Mouse (Mus musculus) megakaryocyte-erythroid progenitor cell, adult 5-6 weeks (primary cell): ENCODE data around the gene Gm12184. TPM values are rescaled to one million over a fixed set of nuclear protein-coding genes. Genes with fewer than 3 reads are reported as not detected.
A peak's percentile ranks its signal among the peaks of the same experiment; 100 is the strongest.
"Not testable (repeated sequence)": the region's sequence is repeated elsewhere in the genome, so short reads cannot be mapped to it uniquely, and the experiment has no call there.

Experiments
- ATAC-seq: replicated peaks from 2 replicates; pipeline ENCODE4 v1.8.0; 2016; ENCODE audit warnings: mild to moderate bottlenecking, inconsistent platforms; ENCODE audit not compliant: severe bottlenecking, poor library complexity, low FRiP score, low TSS enrichment
- total RNA-seq, 2 experiments: library from RNA; stranded (forward) in 1 of 2; stranded (reverse) in 1 of 2; fragments of 200-1000, 215-1000 nt in 1 of 2; fragments of >200 nt in 1 of 2; fragmentation: Nextera tagmentation in 1 of 2; gene quantifications; 2 replicates each; pipeline ENCODE4 v1.2.3; 2014 to 2017

The Gm12184 gene
- total RNA-seq, 2 experiments from 2014 or later, result 6.7 to 10.6 TPM

DNA sequence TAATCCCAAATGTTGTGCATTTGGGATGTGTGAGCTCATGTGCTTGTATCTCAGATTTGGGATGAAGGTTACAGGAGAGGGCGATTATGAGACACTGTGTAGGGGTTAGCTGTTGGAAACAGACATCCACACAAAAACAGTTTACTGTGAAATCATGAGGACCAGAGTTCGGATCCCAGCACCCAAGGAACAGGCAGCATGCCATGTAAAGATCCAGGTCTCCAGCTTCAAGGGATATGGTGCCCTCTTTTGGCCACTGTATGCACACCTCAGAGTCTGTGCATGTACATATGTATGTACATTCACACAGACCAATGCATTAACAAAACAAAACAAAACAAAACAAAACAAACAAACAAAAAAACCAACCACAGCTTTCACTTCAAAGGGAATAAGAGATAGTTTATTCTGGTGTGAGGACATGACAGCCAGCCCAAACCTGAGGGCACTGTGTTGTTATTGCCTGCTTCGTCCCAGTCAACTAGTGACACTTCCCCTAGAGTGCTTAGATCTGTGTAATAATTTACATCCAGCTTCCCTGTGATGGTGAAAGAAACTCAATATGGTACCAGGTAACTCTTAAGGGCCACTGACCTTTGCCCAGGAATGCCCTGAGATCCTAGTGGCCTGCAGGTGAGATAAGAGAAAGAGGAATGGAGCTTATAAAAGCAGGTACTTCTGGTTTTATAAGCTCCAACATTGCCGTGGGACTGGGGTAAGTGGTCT, 25.0 kb upstream of the Gm12184 start:
- ATAC-seq, result no peak

DNA sequence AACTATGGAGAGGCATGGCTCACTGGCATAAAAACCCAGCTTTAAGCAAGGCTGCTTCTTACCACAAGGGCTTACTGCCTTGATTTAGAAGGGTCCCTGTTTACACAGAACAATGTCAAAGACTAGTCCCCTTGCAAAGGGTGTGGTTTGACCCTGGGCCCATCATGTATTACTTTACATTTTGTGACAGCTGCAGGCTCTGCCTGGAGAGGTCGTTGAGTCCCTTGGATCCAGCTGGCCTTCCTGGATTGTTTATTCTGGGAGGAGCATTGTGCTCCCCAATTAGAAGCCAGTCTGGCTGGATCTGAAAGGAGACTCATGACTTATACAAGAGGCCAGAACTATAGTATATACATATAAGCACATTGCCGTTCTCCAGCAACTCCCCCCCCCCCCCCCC, 23.8 kb upstream of the Gm12184 start:
- no peak for ATAC-seq

DNA sequence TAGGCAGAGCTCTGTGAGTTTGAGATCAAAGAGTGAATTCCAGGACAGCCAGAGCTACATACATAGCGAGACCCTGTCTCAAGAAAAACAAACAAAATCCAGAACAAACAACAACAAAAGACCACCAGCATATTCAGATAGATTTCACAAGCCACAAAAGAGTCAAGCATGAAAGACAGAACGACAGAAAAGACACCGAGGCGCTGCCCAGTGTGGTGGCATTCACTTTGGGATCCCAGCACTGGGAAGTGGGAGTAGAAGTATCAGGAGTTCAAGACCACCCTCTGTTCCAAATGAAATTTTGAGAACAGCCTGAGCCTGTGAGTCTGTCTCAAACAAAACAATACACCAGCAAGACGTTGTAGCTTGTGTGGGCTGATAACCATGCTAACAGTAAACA, 20.4 kb upstream of the Gm12184 start:
- ATAC-seq, result no peak

DNA sequence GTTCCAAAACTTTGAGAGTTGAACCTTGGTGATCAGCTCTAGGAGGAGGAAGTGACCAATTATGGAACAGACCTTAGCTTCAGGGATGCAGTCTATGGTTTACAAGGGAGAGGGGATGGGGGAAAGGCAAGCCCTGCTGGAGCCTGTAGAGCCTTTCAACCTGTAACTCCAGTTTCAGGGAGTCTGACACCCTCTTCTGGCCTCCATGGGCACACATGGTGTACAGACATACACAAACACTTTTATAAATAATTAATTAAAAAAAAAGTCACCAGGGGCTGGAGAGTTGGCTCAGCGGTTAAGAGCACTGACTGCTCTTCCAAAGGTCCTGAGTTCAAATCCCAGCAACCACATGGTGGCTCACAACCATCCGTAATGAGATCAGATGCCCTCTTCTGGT, 19.9 kb upstream of the Gm12184 start:
- ATAC-seq, result not testable (repeated sequence)

DNA sequence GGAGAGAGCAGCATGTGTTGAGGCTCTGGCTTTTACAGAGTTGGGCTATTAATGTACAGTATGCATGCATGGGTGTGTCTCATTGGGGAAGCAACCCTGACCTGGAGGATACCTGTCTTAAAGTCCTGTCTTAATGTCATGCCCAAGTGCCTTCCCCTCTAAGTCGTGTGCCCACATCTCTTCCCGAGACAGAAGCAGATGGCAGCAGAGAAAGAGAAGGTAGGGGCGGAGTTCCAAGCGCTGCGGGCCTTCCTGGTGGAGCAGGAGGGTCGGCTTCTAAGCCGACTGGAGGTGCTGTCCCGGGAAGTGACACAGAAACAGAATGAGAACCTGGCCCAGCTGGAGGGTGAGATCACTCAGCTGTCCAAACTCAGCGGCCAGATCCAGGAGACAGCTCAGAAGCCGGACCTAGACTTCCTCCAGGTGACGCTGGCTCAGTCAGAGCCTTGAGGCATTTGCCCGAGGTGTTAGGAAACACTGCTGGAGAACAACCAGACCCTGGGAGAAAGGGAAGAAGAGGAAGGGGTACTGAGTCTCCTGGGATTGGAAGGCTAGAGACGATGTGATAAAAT, 18.9 kb upstream of the Gm12184 start:
- no peak for ATAC-seq

DNA sequence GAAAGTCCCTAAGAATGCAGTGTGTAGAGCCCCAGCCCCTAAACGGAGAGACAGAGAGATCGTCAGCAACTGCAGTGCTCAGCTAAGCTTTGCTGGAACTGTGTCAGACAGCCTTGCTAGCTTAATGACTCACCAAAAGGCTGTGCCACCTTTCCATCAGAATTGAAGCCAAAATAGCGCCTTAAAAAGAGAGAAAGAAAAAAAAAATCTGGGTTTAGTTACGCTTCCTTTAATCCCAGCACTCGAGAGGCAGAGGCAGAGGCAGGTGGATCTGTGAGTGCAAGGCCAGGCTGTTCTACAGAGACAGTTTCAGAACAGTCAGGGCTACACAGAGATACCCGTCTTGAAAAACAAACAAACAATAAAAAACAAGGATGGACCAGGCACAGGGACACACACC, 17.9 kb upstream of the Gm12184 start:
- no peak for ATAC-seq

DNA sequence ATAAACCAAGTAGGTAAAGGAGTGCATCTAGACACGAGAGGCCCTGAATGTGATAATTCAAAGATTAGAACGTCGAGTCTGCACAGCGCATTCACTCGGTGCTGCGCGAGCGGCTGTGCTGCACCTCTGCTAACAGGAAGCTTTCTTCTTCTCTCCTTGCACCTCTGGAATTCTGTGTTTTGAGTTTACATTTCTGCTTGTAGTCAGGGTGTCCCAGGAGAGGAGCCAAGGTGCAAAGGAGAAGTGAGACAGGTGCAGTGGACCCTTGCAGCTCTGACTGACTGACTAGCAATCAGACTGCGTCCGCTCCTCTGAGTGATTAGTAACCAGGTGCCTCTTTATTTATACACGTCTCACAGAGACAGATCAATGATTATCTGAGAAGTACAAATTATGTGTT, 16.7 kb upstream of the Gm12184 start:
- no peak for ATAC-seq

DNA sequence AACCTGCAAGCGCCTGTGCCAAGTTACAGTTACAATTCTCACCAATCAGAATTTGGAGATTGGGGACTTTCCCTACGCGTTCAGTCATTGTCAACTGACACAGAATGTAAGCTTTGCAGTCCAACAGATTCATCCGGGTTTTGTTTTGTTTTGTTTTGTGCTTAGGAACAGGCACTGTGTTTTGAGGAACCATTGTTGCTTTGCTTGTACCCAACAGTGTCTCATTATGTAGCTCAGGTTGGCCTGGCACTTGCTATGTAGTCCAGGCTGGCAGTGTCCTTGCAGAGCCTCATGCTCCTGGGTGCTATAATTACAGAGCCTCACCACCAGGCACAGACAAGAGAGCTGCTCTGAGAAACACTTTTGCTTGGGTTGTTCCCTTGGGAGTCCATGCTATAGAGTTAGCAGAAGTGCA, 15.9 kb upstream of the Gm12184 start:
- ATAC-seq, result no peak

DNA sequence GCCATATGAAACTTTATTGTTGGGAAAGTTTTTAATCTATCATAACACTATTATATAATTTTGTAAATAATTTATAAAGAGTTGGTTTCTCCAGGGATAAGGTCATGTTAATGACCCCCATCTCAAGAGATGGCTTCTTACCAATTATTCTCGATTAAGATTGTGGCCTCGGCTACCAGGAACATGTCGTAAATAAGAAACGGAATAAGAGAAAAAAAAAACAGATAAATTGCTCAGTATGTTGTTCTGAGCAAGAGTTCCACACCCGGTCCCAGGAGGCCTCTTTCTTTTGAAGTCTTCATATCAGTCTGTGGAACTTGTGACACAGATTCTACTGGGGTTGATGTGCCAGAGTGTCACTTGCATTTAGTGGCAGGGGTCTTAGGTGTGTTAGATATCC, 14.8 kb upstream of the Gm12184 start:
- no peak for ATAC-seq

DNA sequence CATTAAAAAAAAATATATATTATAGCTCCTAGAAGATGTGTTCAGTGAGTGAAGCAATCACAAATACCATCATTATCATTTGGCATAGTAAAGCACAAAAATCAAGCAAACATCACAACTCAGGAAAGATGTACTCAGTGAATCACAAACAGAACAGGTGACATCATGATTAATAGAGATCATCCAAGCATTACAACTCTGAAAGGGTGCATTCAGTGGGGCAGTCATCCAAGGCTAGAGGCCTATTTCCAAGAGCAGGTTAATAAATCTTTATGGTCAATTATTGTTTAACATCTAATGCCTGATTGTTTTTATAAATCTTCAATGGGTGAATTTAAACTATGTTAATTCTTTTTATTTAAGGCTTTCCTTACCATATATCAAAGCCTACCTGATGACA, 14.3 kb upstream of the Gm12184 start:
- no peak for ATAC-seq

DNA sequence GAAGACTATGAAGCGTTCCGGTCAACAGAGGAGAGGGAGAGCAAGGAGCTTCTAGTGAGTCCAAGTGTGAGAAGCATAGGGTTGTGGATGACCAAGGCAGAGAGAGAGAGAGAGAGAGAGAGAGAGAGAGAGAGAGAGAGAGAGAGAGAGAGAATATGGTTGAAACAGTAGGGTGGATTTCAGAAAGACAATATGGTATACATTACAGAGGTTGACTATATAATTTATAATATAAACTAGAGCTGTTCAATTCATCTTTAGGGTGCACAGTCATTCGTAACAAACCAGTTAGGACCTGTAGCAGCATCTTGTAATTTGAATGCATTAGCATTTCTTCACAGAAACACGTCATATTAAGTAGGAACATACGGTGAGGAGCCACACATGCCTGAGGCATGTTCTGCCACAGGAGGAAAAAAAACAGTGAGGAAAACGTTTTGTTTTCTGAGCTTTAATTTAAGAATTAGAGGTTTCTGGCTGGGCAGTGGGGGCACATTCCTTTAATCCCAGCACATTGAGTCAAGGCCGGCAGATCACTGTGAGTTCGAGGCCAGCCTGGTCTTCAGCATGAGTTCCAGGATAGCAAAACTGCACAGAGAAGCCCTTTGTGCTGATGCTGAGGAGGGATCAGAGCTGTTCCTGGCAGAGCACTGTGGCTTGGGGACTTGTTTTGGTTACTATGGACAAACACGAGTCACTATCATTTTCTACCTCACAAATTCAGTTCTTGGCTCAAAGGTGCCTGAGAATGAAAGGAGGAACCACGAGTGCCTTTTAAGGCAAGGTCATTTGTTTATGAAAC, 12.6 kb upstream of the Gm12184 start:
- ATAC-seq, result no peak

DNA sequence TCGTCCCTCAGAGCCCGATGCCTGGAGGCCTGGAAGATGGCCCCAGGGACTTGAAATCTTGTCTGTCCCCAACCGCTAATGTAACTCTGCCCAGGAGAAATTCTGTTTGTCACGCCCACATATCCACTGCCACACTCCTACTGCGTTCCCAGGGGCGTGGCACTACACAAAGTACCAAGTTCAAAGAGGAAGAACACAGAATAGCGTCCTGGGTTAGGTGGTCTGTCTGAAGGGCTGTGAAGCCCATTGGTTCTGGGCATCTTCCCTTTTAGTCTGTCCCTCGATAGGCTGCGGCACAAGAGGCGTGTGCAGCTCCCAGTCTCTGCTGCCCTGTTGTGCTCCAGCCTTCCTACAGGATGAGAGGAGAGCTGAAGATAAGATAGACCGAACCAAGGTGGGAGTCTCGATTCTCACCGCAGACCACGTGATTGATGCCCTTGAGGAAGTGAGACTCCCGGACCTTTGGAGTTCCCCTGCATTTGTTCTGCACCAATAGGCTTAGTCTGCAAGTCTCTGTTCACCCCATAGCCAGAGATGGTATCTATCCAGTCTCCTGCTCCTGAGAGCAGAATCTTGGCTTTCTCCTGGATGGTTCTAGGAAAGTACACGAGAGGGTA, 11.8 kb upstream of the Gm12184 start:
- peak; percentile 44 for ATAC-seq

DNA sequence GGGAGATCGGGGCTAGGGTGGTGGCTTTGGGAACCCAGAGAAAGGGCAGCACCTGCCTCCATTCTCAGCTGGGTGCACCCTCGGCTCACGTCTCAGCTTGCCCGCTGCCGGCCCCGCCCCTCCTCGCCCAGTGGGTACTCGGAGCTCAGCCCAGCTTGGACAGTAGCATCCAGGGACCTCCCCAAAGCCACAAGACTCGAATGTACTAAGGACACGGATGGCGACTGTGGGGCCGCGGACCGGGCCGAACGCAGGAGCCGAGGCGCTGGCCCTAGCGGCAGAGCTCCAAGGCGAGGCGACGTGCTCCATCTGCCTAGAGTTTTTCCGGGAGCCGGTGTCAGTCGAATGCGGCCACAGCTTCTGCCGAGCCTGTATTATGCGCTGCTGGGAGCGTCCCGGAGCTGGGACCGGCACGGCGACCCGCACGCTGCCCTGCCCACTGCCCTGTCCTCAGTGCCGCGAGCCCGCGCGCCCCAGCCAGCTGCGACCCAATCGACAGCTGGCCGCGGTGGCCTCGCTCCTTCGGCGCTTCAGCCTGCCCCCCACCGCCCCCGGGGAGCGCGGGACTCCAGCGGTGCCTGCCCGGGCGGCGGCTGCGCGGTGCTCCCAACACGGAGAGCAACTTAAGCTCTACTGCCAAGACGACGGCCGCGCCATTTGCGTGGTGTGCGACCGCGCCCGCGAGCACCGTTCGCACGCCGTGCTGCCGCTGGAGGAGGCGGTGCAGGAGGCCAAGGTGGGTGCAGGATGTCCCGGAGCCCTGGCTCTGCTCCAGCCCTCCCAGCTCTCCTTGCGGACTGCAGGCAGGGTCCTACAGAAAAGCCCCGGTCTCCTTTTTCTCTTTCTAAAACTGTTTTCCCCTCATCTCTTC, 11.1 kb upstream of the Gm12184 start:
- peak; percentile 38 for ATAC-seq

DNA sequence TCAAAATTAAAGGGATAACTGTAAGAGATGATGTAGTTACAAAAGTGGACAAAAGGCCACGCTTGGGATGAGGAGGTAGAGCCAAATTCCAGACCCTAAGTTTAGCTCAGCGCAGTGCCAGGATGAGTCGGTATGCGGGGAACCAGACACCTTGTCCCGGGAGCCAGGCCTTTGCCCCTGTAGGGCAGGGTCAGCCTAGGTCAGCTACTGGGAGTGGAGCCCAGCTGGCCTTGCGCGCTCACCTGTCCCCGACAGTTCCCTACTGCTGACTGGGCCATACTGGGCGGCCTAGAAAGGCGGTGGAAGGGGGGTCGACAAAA, 10.5 kb upstream of the Gm12184 start:
- ATAC-seq, result no peak

DNA sequence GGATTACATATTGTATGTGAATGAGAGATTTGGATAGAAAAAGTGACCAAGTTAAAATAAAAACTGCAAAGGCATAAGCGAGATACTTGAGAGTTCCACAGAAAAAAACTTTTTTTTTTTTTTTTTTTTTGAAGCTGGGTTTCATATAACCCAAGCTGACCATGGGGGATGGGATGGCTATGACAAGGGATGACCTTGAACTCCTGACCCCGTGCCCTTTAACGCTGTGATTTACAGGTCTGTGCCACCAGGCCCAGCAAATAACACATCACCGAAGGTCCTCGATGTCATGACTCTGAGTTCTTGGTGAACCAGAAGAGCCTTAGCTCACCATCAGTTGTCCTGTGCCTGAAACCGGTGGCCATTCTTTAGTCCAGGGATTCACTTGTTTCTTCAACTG, 9.5 kb upstream of the Gm12184 start:
- no peak for ATAC-seq

DNA sequence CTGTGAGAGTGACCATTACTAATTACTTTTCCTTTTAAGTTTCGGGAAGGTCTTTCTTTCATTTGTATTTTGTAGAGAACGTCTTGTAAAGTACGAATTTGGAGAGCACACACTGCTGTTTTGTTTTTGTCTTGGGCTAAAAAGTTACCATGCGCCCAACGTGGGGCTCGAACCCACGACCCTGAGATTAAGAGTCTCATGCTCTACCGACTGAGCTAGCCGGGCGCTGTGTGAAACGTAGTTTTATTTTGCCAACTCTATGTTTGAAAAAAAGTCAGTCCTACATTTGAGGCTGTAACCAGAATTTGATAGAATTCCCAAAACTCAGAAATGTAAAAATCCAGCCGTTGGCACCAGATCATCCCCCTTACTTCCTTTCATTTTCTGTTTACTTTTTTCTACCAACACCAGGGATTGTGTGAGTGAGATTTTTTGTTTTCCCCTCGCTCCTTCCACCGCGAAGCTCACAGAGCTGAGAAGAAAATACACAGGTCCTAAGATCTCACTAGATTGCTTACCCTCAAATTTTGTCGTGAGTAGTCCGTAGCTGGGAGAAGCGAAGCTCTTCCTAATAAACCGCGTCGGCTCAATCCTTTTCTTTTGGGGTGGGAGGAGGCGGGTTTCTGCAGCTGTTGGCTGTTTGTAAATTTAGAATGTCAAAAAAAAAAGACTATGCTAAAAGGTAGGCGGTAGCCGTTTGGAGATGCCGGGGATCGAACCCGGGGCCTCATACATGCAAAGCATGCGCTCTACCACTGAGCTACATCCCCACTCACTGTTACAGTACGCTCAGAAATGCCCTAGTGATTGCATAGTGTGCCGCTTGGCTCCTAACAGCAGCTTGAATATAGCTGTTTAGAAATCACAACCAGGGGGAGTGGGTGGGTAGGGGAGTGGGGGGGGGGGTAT, 7.5 kb upstream of the Gm12184 start:
- peak; percentile 74 for ATAC-seq

DNA sequence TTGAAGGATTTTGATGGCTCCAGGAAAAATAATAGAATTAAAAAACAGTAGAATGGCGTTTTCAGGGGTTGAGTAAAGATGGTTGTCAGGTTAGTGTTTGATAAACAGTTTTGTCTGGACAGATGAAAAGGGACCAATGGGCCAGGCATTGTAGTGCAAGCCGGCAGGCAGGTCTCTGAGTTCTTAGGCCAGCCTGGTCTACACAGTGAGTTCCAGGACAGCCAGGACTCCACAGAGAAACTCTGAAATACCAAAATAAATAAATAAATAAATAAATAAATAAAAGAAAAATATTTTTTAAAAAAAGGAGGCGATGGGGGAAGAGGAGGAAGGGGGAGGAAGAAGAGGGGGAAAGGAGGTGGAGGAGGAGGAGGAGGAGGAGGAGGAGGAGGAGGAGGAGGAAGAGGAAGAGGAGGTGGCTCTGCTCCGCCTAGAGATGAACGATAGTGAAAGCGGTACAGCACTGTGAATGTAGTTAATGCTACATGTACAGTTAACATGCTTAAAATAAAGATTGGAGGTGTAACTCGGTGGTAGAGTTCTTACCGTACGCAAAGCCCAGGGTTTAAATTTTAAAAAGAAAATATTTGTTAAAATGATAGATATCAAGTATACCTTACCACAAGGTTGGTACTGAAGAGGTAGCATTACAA, 6.7 kb upstream of the Gm12184 start:
- ATAC-seq, result 0 out of 2 replicates have a peak, but pooled peaks have one; percentile 24

DNA sequence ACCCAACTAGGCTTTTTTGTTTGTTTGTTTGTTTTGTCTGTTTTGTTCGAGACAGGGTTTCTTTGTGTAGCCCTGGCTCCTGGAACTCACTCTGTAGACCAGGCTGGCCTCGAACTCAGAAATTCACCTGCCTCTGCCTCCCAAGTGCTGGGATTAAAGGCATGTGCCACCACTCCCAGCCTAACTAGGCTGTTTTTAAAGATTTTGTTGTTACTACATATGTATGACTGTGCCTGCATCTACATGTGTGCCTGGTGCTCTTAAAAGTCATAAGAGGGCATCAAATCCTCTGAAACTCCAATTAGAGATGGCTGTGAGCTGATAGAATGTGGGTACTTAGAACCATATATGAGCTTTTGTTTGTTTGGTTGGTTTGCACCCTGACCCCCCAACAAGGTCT, 4.8 kb upstream of the Gm12184 start:
- ATAC-seq, result no peak
